Mouse (Mus musculus): ENCODE measurements around the gene Calm3.

Calm3 gene

GRCm38 (mm10) chr7:16885905-16886304, 38.0 kb downstream of the Calm3 start:
- DNase-seq, result no peak

- no peak for DNase-seq
These were observed 38.6 kb downstream of the Calm3 start for GRCm38 (mm10) chr7:16885271-16885776.

GRCm38 (mm10) chr7:16884334-16884733, 39.6 kb downstream of the Calm3 start:
- DNase-seq, result no peak

- DNase-seq, result no peak
These were observed 40.8 kb downstream of the Calm3 start for GRCm38 (mm10) chr7:16883162-16883561.

- DNase-seq, result no peak
These were observed 43.3 kb downstream of the Calm3 start for GRCm38 (mm10) chr7:16880615-16881014.

GRCm38 (mm10) chr7:16879796-16880547, 43.9 kb downstream of the Calm3 start:
- peak in 1 of 2 experiments; percentile 42 for DNase-seq

- DNase-seq, result no peak
These were observed 46.2 kb downstream of the Calm3 start for GRCm38 (mm10) chr7:16877717-16878116.

GRCm38 (mm10) chr7:16876608-16877007, 47.3 kb downstream of the Calm3 start:
- DNase-seq, result peak in 1 of 2 experiments; percentile 29

GRCm38 (mm10) chr7:16876006-16876405, 47.9 kb downstream of the Calm3 start:
- DNase-seq, result no peak

- no peak for DNase-seq
These were observed 48.6 kb downstream of the Calm3 start for GRCm38 (mm10) chr7:16875326-16875725.

GRCm38 (mm10) chr7:16875310-16875325, 48.8 kb downstream of the Calm3 start, which contains the start of gene Dact3:
TSS of gene Dact3 (plus strand) at chr7:16875317.
- no peak for DNase-seq

GRCm38 (mm10) chr7:16874756-16875309, 49.1 kb downstream of the Calm3 start:
- DNase-seq, result peak; percentile 100

GRCm38 (mm10) chr7:16874190-16874589, 49.7 kb downstream of the Calm3 start:
- DNase-seq, result peak; percentile 79 to 81

- DNase-seq, result no peak
These were observed 50.5 kb downstream of the Calm3 start for GRCm38 (mm10) chr7:16873392-16873791.

- no peak for DNase-seq
These were observed 51.4 kb downstream of the Calm3 start for GRCm38 (mm10) chr7:16872478-16872877.

GRCm38 (mm10) chr7:16871600-16871999, 52.3 kb downstream of the Calm3 start:
- DNase-seq, result no peak

- no peak for DNase-seq
These were observed 54.4 kb downstream of the Calm3 start for GRCm38 (mm10) chr7:16869497-16869896.

- no peak for DNase-seq
These were observed 56.4 kb downstream of the Calm3 start for GRCm38 (mm10) chr7:16867488-16867887.

All from lung, adult 18-20 months (tissue).